Mouse (Mus musculus) macrophage (primary cell): ENCODE data around the gene Ubl4a. TPM values are rescaled to one million over a fixed set of nuclear protein-coding genes. Genes with fewer than 3 reads are reported as not detected.
"Not testable (repeated sequence)": the region's sequence is repeated elsewhere in the genome, so short reads cannot be mapped to it uniquely, and the experiment has no call there.

Experiments
- H3K27ac ChIP-seq: fragments of 350-480 bp; formaldehyde crosslinking; 2 replicates; pipeline ENCODE4 v1.9.0; 2021
- H3K36me3 ChIP-seq: fragments of 350-480 bp; formaldehyde crosslinking; 2 replicates; pipeline ENCODE4 v1.9.0; 2021; ENCODE audit errors: inconsistent target
- H3K4me3 ChIP-seq: fragments of 350-480 bp; formaldehyde crosslinking; 2 replicates; pipeline ENCODE4 v1.9.0; 2021; ENCODE audit errors: inconsistent target
- H3K79me2 ChIP-seq: fragments of 350-480 bp; formaldehyde crosslinking; 2 replicates; pipeline ENCODE4 v1.9.0; 2021; ENCODE audit errors: inconsistent target
- WGBS: methylation state at CpG from one replicate; pipeline ENCODE4 v1.1.7; 2026; ENCODE audit warnings: inconsistent platforms; ENCODE audit not compliant: missing documents; 5-methylcytosine and 5-hydroxymethylcytosine counted together
- polyA plus RNA-seq: library from polyadenylated mRNA; stranded (reverse); fragments of 250-400 nt; gene quantifications from 3 replicates; pipeline ENCODE4 v1.2.4, GENCODE M21; 2018; ENCODE audit warnings: inconsistent platforms
- total RNA-seq, 78 experiments: library from RNA; depleted of rRNA; stranded (reverse); fragments of 250-400 nt; gene quantifications; 1 replicate in 9 of 78; 2 replicates in 24 of 78; 3 replicates in 43 of 78; 4 replicates in 2 of 78; pipeline ENCODE4 v1.2.4; 2018; ENCODE audit warnings: inconsistent platforms in 56 of 78

The Ubl4a gene
- total RNA-seq (2018; cell fraction: chromatin; rRNA removed): 10 to 100 TPM in 20 of 26 experiments, 1 to 10 TPM in 6; 2.6 to 34.5 (median 16.5) TPM
- total RNA-seq (2018; cell fraction: cytosol; rRNA removed): 10 to 100 TPM in 22 of 26 experiments, 1 to 10 TPM in 4; 9.1 to 21.2 (median 12.5) TPM
- 10 to 100 TPM in 19 of 26 experiments, 1 to 10 TPM in 7; 4.3 to 33.9 (median 18.6) TPM for total RNA-seq (2018; cell fraction: nucleus; rRNA removed)
- 17.1 to 29.5 TPM (median 25.0 TPM) in 3 replicates for polyA plus RNA-seq

DNA sequence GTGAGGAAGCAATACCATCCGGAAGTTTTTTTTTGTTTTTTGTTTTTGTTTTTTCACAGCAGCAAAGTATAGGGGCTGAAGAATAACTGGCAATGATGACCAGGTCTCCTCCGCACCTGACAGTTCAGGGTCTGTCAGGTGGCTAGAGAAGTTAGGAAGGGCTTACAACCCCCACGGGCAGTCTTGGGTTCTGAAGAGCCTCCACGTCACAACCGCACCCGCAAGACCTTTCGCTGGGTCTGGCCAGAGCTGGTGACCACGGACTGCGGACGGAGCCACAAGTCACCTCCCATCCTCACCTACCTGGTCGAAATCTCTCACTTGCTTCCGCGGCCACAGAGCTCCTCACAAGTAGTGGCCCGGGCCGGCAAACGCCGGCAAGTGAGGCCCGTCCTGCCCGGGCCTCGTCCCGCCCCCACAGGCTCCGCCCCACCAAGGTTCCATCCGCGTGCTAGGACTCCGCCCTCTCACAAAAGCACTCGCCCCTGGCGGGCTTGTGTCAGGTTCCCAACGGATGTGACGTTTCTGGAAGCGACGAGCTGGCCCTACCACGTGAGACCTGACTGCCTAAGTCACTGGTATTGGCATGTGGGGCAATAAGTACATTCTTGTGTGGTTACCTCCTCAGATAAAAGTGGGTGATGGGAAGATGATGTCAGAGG lies at the start of gene Ubl4a, which contains the start of gene Slc10a3:
Gene Ubl4a, minus strand, starts transcription at position 331 of the 662 bp plus-strand sequence.
Gene Slc10a3, minus strand, starts transcription at position 462 of the 662 bp plus-strand sequence.
- peak within 1 kb of the TSS; percentile 57 for H3K4me3 ChIP-seq
- H3K36me3 ChIP-seq: no peaks in the 10 kb centered on the region
- peak within 1 kb of the TSS; percentile 19; the same call in 1 of the 2 replicates for H3K27ac ChIP-seq
- 27% methylated on average over 31 of the region's 32 CpGs for WGBS
- H3K79me2 ChIP-seq: peaks cover 2% of the 10 kb centered on the region; the same call in 1 of the 2 replicates

DNA sequence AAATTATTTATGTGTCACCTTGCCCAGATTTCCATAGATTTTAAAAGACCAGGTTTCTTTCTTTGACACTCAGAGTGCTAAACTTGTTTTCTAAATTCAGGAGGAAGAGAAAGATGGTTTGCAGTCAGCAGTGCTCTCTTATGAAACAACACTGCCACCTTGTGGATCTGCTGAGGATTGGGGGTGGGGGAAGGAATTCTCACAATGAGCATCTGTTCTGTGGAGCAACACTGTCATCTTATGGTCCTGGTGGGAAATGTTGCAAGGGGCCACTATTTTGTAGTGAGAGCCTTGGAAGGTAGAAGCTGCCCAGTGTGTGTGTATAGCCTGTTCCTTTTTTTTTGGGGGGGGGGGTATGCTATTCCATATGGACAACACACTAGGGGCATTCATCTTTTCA lies 40.4 kb upstream of the Ubl4a start:
- peaks cover 30% of the 10 kb centered on the region for H3K79me2 ChIP-seq
- peaks cover 15% of the 10 kb centered on the region for H3K36me3 ChIP-seq
- H3K4me3 ChIP-seq: no peak overlapping the region
- no peak overlapping the region for H3K27ac ChIP-seq

DNA sequence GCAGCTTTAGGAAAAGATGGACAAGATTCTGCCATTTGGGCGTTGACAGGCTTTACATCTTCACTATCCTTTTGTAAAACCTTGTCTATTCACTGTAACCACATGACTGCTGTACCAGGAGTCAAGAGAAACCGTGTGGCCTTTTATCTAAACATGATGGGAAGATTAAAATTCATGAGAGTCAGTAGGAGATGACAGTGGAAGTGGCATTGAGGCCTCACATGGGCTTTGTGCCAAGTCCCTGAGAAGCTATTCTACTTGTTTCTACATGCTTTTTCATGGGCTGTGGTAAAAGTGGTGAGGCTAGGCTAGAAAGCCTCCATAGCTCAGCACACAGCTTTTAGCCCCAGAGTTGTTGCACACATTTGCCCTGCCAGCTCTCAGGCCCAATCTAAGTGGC lies 35.3 kb upstream of the Ubl4a start:
- H3K36me3 ChIP-seq: peaks cover 15% of the 10 kb centered on the region
- 71% methylated on average over 2 of the region's 2 CpGs for WGBS

DNA sequence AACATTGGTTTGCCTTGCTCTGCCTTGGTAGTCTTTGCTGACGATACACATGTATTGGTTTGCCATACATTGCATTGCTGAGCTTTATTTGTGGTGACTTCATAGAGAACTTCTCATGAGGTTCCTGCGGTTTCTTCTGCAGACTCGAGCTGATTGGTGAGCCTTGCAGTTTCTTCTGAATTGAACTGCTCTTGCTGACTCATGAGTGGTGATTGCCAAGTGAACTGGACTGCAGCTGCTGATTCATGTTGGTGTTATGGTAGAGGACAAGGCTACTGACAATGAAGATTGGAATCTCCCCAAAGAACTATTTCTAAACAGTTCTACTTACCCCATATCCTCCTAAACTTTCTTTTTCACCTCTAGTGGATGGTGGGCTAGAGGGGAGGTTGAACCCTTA lies 27.1 kb upstream of the Ubl4a start:
- Histone ChIP-seq H3K4me3 (no peak overlapping the region), H3K79me2 (no peaks in the 10 kb centered on the region), H3K36me3 (no peaks in the 10 kb centered on the region), H3K27ac (no peak overlapping the region)
- WGBS: 74% methylated on average over 3 of the region's 3 CpGs

More for the DNA sequence above, 35.3 kb upstream of the Ubl4a start:
- Histone ChIP-seq H3K79me2 (no peaks in the 10 kb centered on the region), H3K27ac (no peak overlapping the region), H3K4me3 (no peak overlapping the region)

DNA sequence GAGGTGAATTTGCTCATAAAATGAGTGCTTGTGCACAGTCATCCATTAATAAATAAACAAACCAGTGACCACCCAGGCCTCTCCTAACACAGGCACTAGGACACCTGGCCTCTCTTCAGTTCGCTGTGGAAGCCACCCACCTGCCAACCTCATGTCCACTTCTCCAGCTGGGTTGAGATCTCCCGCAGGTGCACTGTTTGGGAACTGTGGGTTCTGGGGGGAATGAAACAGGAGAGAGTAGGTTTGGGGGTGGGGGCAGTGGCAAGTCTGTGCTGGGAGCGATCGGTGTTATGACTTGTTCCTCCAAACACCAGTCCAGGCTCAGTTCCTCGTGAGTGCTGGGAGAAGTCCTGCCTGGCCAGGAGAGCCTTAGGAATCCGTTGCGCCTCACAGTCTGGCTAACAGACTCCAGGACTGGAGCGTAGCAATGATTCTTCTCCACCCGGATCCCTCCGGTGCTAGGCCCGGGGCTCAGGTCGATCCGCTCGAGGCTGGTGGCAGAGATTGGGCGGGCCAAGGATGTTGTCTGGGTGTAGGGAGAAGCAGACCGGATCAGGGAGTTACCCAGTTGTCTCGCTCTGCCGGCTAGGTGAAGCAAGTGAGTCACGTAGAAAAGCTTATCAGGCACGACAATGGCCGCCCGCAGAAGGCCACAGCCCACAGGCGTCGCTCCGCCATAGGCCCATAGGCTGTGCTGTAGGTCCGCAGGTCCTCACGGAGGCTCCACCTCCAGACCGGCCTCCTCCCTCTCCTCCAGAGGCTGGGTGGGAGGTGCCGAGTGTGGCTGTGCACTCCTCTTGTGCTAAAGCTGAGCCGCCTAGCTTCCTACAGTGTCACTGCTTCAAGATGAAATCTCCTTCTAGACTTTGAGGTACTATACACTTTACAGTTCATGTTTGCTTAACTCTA lies 19.8 kb upstream of the Ubl4a start, which contains the start of the genes Fam3a and Ikbkg:
Gene Fam3a, minus strand, starts transcription at position 738 of the 909 bp plus-strand sequence.
Gene Ikbkg, plus strand, starts transcription at position 756 of the 909 bp plus-strand sequence.
- peak within 1 kb of the TSS; percentile 73 for H3K27ac ChIP-seq
- 31% methylated on average over 26 of the region's 30 CpGs for WGBS
- H3K4me3 ChIP-seq: peak within 1 kb of the TSS; percentile 60
- H3K79me2 ChIP-seq: no peaks in the 10 kb centered on the region
- H3K36me3 ChIP-seq: no peaks in the 10 kb centered on the region

DNA sequence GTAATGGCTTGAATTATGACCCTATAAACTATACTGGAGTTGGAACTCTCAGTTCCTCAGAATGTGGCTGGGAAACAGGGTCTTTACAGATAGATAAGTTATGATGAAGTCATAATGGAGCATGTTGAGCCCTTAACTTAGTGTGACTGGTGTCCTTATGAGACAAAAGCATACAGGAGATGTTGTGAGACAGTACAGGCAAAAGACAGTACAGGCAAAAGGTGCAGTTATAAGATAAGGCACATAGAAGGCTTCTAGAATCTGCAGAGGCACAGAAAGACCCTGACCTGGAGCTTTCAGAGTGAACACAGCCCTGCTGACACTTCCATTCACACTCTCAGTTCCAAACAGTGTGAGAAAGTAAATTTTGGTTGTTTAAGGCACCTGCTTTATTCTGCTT lies 15.1 kb upstream of the Ubl4a start:
- H3K4me3 ChIP-seq: no peak overlapping the region
- no peaks in the 10 kb centered on the region for H3K79me2 ChIP-seq
- no peak overlapping the region for H3K27ac ChIP-seq
- H3K36me3 ChIP-seq: 0 out of 2 replicates have a peak, but pooled peaks cover 7% of the 10 kb centered on the region

DNA sequence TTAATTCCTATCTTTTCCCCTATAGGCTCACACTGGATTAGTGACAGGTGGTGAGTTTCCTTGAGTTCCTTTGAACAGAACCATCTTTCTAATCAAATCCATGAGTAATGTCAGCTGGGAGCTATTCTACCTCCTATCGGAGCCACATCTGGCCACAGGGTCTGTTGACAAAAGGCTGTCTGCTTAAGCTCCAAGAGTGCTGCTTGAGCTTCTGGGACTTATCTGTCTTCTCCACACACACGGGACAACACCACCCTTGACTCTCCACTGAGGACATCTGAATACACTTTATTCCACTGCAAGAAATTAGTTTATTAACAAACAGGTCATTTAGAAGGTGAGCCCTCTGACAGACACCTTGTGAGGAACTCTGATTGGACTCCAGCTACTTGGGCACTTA lies 11.4 kb upstream of the Ubl4a start:
- H3K27ac ChIP-seq: no peak overlapping the region
- WGBS: 96% methylated on average over 2 of the region's 2 CpGs
- 0 out of 2 replicates have a peak, but pooled peaks cover 7% of the 10 kb centered on the region for H3K36me3 ChIP-seq
- H3K4me3 ChIP-seq: no peak overlapping the region
- H3K79me2 ChIP-seq: no peaks in the 10 kb centered on the region

DNA sequence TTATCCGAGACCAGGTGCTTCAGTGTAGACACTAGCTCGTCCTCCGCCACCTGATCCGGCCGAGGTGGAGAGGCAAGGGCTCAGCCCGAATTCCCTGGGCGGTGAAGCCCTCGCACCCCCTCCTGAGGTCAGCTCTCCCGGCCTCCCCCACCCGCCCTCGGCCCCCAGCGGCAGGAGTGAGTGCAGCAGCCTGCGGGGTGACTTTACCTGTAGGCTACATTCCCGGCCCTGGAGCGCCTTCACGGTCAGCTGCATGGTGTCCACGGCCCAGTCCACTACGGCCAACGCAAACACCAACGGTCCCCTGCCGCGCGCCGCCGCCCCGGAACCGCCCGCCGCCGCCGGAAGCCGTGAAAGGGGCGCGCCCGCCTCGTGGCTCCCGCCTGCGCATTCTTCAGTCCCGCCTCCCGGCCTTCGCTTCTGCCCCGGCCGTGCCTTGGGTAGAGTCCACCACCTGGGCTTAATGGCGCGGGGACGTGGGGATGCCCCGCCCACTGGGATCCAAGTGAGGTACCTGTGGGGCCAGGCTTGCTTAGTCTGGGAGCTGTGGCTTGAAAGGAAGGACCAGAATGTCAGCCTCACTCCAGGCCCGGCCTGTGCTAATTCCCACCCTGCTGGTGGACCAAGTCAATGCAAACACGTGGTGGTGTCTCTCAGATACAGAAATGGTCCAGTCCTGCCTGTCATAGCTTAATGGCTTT lies 4.7 kb downstream of the Ubl4a start:
- WGBS: 30% methylated on average over 37 of the region's 49 CpGs
- Histone ChIP-seq H3K4me3 (peak overlapping the region; percentile 63), H3K27ac (peak overlapping the region; percentile 48), H3K79me2 (peaks cover 15% of the 10 kb centered on the region; the same call in 1 of the 2 replicates), H3K36me3 (no peaks in the 10 kb centered on the region)

DNA sequence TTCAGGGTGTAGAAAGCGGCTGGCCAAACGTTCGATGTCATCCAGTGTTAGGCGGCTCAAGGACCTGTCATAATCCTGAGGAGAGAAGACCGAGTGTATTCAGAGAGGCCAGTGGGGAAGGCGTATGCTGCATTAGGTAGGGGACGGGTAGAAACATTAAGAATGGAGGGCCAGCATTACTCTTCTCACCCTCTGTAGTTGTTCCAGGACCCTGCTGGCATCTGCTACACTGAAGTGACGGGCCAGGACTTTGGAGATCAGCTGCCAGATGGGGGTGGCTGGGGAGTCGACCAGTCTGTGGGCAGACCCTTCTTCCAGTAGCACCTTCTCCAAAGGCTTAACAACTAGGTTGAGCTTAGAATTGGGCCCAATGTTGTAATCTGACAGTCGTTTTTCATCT lies 5.5 kb downstream of the Ubl4a start:
- Histone ChIP-seq H3K36me3 (no peaks in the 10 kb centered on the region), H3K27ac (peak overlapping the region; percentile 48), H3K4me3 (peak overlapping the region; percentile 63), H3K79me2 (peaks cover 15% of the 10 kb centered on the region; the same call in 1 of the 2 replicates)
- 49% methylated on average over 8 of the region's 10 CpGs for WGBS

DNA sequence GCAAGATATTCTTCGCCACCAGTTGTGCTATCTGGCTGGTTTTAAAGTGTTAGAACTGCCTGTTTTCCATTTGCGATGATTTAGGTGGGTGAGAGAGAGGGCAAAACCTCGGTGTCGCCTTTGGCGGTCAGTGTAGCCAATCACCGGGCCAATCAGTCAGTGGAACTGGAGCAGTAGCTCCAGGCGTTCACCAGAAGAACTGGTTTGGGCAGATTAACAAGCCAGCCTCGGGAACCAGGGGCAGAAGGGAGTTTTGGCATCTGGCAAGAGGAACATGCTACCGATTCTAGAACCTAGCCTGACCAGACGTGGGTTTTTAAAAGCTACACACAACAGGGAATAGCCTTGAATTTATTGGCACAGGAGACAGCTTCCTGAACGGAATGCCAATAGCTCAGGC lies 13.8 kb downstream of the Ubl4a start:
- Histone ChIP-seq H3K27ac (no peak overlapping the region), H3K4me3 (no peak overlapping the region), H3K79me2 (no peaks in the 10 kb centered on the region), H3K36me3 (no peaks in the 10 kb centered on the region)
- 71% methylated on average over 11 of the region's 11 CpGs for WGBS

DNA sequence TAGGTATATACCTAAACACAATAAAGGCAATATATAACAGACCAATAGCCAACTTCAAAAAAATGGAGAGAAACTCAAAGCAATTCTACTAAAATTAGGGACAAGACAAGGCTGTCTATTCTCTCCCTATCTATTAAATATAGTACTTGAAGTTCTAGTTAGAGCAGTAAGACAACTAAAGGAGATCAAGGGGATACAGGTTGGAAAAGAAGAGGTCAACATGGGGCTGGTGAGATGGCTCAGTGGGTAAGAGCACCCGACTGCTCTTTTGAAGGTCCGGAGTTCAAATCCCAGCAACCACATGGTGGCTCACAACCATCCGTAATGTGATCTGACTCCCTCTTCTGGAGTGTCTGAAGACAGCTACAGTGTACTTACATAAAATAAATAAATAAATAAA lies 15.9 kb downstream of the Ubl4a start:
- not testable (repeated sequence) for H3K36me3 ChIP-seq, H3K79me2 ChIP-seq, H3K4me3 ChIP-seq, H3K27ac ChIP-seq
- WGBS: 86% methylated on average over 1 of the region's 3 CpGs

DNA sequence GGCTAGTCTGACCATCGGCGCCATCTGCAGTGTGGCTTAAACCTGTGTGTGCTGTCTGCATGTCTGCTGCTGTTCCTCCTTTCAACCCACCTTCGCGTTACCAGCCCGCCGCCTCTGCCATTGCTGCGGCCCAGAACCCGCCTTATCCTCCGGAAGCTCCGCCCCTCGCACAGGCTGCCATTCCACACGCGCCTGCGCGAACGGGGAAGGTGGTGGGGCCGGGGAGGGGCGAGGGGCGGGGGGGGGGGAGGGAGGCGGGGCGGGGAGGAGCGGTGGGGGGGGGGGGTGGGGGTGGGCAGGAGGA lies 19.6 kb downstream of the Ubl4a start, which contains the start of gene Lage3:
Gene Lage3, minus strand, starts transcription at position 152 of the 304 bp plus-strand sequence.
- Histone ChIP-seq H3K79me2 (no peaks in the 10 kb centered on the region), H3K36me3 (no peaks in the 10 kb centered on the region), H3K27ac (peak within 1 kb of the TSS; percentile 33), H3K4me3 (peak within 1 kb of the TSS; percentile 54)
- WGBS: 33% methylated on average over 9 of the region's 22 CpGs

DNA sequence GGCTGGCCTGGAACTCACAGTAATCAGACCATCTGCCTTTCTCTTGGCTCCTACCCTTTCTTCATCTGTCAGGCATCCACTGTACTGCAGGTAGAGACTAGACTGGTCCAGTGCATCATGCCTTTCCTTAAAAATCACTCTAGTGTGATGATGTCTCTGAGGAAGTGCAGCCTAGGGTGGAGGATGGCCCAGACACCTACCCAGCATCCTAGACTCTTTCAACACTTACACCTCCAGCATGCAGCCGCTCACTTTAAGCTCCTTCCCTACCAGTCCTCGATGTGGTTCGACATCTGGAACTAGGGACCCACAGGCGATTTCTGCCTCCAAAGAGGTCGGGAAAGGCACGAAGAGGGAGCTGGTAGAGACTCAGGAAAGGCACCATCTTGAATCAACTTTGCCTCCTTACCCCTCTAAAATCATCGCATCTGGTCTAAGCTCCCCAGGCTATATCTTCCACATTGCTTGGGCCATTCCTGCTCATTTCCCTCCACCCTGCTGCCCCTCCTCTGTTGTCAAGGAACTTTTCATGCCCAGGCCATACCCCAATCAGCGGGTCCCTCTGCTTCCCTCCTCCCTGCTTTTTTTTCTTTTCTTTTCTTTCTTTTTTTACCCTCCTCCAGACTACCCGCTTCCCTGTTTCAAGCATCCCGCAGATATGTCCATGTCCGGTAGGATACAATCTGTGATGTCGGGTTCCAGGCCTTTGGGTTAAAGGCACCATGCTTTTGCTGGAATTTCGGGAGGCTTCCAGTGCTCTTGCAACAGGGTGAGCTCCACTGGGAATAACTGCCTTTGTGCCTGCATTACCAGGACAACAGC lies 20.2 kb downstream of the Ubl4a start:
- Histone ChIP-seq H3K27ac (peak overlapping the region; percentile 33), H3K4me3 (peak overlapping the region; percentile 54), H3K36me3 (no peaks in the 10 kb centered on the region), H3K79me2 (no peaks in the 10 kb centered on the region)
- 20% methylated on average over 11 of the region's 13 CpGs for WGBS
